In genomic region chr4:32337638-32338037, GRCm38 (mm10) we compare ENCODE assay signal across 8 mouse cellular contexts.
A peak's percentile ranks its signal among the peaks of the same experiment; 100 is the strongest.
DNase-seq lines count a peak whose midpoint lies in the region; ATAC-seq and TF ChIP-seq lines count a peak whose summit lies in the region.

No protein-coding gene starts in this region.

- no peaks in the 10 kb centered on the region for H3K27me3 ChIP-seq in kidney, embryonic 15.5 days
- H3K27me3 ChIP-seq in lung, postnatal 0 days (replicated peaks; ENCODE audit: insufficient read depth, low read length), result no peaks in the 10 kb centered on the region

- H3K36me3 ChIP-seq in kidney, embryonic 15.5 days, result no peaks in the 10 kb centered on the region
- no peaks in the 10 kb centered on the region for H3K36me3 ChIP-seq in lung, postnatal 0 days (ENCODE audit: insufficient read depth, low read length)

- H3K4me2 ChIP-seq in kidney, embryonic 15.5 days, result no peak overlapping the region
- peak overlapping the region; percentile 27 for H3K4me2 ChIP-seq in lung, postnatal 0 days (replicated peaks; ENCODE audit: low read depth, low read length)

- H3K9ac ChIP-seq in kidney, embryonic 15.5 days, result no peak overlapping the region
- no peak overlapping the region for H3K9ac ChIP-seq in lung, postnatal 0 days (replicated peaks; ENCODE audit: low read depth)

- DNase-seq in urinary bladder, adult 18-20 months (ENCODE audit: low spot score in 2 of 2), result peak; percentile 32 to 36
- no peak for DNase-seq in urinary bladder, postnatal 10 days (ENCODE audit: low spot score)
- peak; percentile 76 to 88 for DNase-seq in heart, adult 18-20 months
- DNase-seq in lung, postnatal 0 days (ENCODE audit: low spot score), result peak; percentile 90
- no peak for DNase-seq in right cerebral cortex, adult 18-20 months
- DNase-seq in layer of hippocampus, postnatal 14 days (ENCODE audit: low spot score in 2 of 2), result no peak
- DNase-seq in thymus, adult 18-20 months, result no peak

- WGBS in kidney, embryonic 15.5 days, result 21% methylated on average over 11 of the region's 11 CpGs
- WGBS in lung, postnatal 0 days, result 6% methylated on average over 11 of the region's 11 CpGs

- TF ChIP-seq CTCF in lung, postnatal 0 days (IDR thresholded peaks at IDR 0.05), result no peak

- H3K27ac ChIP-seq in kidney, embryonic 15.5 days, result peak overlapping the region; percentile 54; the same call in 1 of the 2 replicates
- no peak overlapping the region for H3K27ac ChIP-seq in lung, postnatal 0 days (ENCODE audit: low read length)

- H3K9me3 ChIP-seq in kidney, embryonic 15.5 days (replicated peaks), result no peaks in the 10 kb centered on the region
- no peaks in the 10 kb centered on the region for H3K9me3 ChIP-seq in lung, postnatal 0 days (ENCODE audit: low read length)

- ATAC-seq in kidney, embryonic 15.5 days (replicated peaks; ENCODE audit: low FRiP score), result peak; percentile 81
- peak; percentile 91 for ATAC-seq in lung, postnatal 0 days

- peaks cover 24% of the 10 kb centered on the region for H3K4me1 ChIP-seq in kidney, embryonic 15.5 days
- H3K4me1 ChIP-seq in lung, postnatal 0 days (ENCODE audit: insufficient read depth, low read depth, low read length), result peaks cover 13% of the 10 kb centered on the region; the same call in 1 of the 2 replicates

- peak; percentile 98 for TF ChIP-seq EP300 in lung, postnatal 0 days (IDR thresholded peaks at IDR 0.05)

- no peak overlapping the region for H3K4me3 ChIP-seq in kidney, embryonic 15.5 days (replicated peaks)
- no peak overlapping the region for H3K4me3 ChIP-seq in lung, postnatal 0 days (ENCODE audit: low read depth, low read length)

Comparison
In these comparisons a context has a peak if more than half of its experiments do, and no peak if none do; other contexts are left out.
1. DNase-seq: peak in urinary bladder, adult 18-20 months (2 of 2), heart, adult 18-20 months (2 of 2) and lung, postnatal 0 days (single experiment); none in urinary bladder, postnatal 10 days (single experiment), right cerebral cortex, adult 18-20 months (single experiment), layer of hippocampus, postnatal 14 days (0 of 2) and thymus, adult 18-20 months (0 of 2).